In the genomic region with DNA sequence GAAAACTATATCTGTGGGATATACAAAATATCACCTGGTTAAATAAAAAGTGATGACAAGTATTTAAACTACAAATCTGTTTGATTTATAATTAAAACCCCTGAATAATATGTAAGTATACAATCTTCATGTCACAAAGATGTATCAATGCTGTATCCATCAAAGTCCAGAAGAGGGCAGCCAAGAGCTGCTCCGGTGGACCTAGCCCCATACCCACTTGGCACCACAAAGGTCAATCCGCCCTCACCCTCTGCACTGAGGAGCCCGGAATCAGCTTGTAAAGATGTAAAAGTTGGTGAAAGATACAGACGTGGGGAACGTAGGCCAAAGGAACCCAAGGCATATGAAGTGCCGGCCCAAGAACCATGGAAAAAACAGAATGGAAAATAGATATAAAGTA, we compare ENCODE assay signal across 9 mouse cellular contexts.
DNase-seq lines count a peak whose midpoint lies in the region; ATAC-seq and TF ChIP-seq lines count a peak whose summit lies in the region.
"Had no signal": no experiment of that assay in that cellular context is flagged by ENCODE, and none has a peak within 500 bp of the region (broad histone marks: within the 10 kb centered on the region; RNA-seq: fewer than 3 reads in every experiment).

No protein-coding gene starts in this region.

- no peak overlapping the region for H3K4me3 ChIP-seq in heart, postnatal 0 days (ENCODE audit: low read depth, low read length)
- H3K4me3 ChIP-seq in hindbrain, embryonic 12.5 days, result no peak overlapping the region
- H3K4me3 ChIP-seq: limb, embryonic 13.5 days had no signal

- no peak overlapping the region for H3K4me2 ChIP-seq in heart, postnatal 0 days (ENCODE audit: low read depth, low read length)
- no peak overlapping the region for H3K4me2 ChIP-seq in hindbrain, embryonic 12.5 days (replicated peaks)
- H3K4me2 ChIP-seq: limb, embryonic 13.5 days had no signal

- no peak overlapping the region for H3K27ac ChIP-seq in heart, postnatal 0 days (ENCODE audit: low read depth)
- no peak overlapping the region for H3K27ac ChIP-seq in hindbrain, embryonic 12.5 days
- H3K27ac ChIP-seq: limb, embryonic 13.5 days had no signal

- TF ChIP-seq CTCF in heart, postnatal 0 days (IDR thresholded peaks at IDR 0.05; ENCODE audit: low read depth), result peak; percentile 81

- H3K27me3 ChIP-seq in heart, postnatal 0 days (ENCODE audit: control insufficient read depth, insufficient read depth, low read length), result no peaks in the 10 kb centered on the region
- no peaks in the 10 kb centered on the region for H3K27me3 ChIP-seq in hindbrain, embryonic 12.5 days
- H3K27me3 ChIP-seq: limb, embryonic 13.5 days had no signal

- no peak overlapping the region for H3K9ac ChIP-seq in heart, postnatal 0 days (replicated peaks; ENCODE audit: low read depth, low read length)
- H3K9ac ChIP-seq in hindbrain, embryonic 12.5 days, result no peak overlapping the region
- H3K9ac ChIP-seq: limb, embryonic 13.5 days had no signal

- WGBS in heart, postnatal 0 days, result 16% methylated on average over 6 of the region's 6 CpGs
- WGBS in hindbrain, embryonic 12.5 days, result 20% methylated on average over 6 of the region's 6 CpGs

- peak; percentile 55; the same call in 1 of the 2 replicates for ATAC-seq in heart, postnatal 0 days (ENCODE audit: insufficient read depth, low read depth)
- ATAC-seq in hindbrain, embryonic 12.5 days (ENCODE audit: low FRiP score), result peak; percentile 56; the same call in 1 of the 2 replicates

- no peaks in the 10 kb centered on the region for H3K36me3 ChIP-seq in heart, postnatal 0 days (replicated peaks; ENCODE audit: control insufficient read depth, insufficient read depth, low read length)
- H3K36me3 ChIP-seq in hindbrain, embryonic 12.5 days, result no peaks in the 10 kb centered on the region
- H3K36me3 ChIP-seq: limb, embryonic 13.5 days had no signal

- peak; percentile 22 for DNase-seq in heart, postnatal 0 days (ENCODE audit: low spot score)
- no peak for DNase-seq in heart, adult 11 months
- DNase-seq in adrenal gland, adult 8-10 months, result peak; percentile 5
- DNase-seq in embryo, embryonic 9.5 days (ENCODE audit: extremely low spot score), result peak; percentile 69
- DNase-seq in layer of hippocampus, postnatal 25 days (ENCODE audit: extremely low spot score in 1 of 2, low spot score in 1 of 2), result peak; percentile 41 to 59
- peak; percentile 74 for DNase-seq in mesoderm, embryonic 11.5 days (ENCODE audit: low read depth, low spot score)
- DNase-seq in right cerebral cortex, postnatal 4 days, result peak; percentile 44

- H3K4me1 ChIP-seq in heart, postnatal 0 days (ENCODE audit: control insufficient read depth, insufficient read depth), result no peaks in the 10 kb centered on the region
- no peaks in the 10 kb centered on the region for H3K4me1 ChIP-seq in hindbrain, embryonic 12.5 days
- H3K4me1 ChIP-seq: limb, embryonic 13.5 days had no signal

- no peaks in the 10 kb centered on the region for H3K9me3 ChIP-seq in heart, postnatal 0 days (replicated peaks; ENCODE audit: control insufficient read depth, low read length)
- H3K9me3 ChIP-seq in hindbrain, embryonic 12.5 days (replicated peaks), result no peaks in the 10 kb centered on the region
- H3K9me3 ChIP-seq: limb, embryonic 13.5 days had no signal

- TF ChIP-seq EP300 in heart, postnatal 0 days (IDR thresholded peaks at IDR 0.05; ENCODE audit: low read depth), result no peak
